Mouse (Mus musculus) E14TG2a.4 (cell line): ENCODE results near the gene Rcan1.
A peak's percentile ranks its signal among the peaks of the same experiment; 100 is the strongest.

Experiments used
- H3K27me3 ChIP-seq: 2 replicates; pipeline ENCODE4 v1.6.1; 2014; ENCODE audit warnings: low read length, control low read depth; ENCODE audit not compliant: insufficient read depth
- H3K36me3 ChIP-seq: 2 replicates; pipeline ENCODE4 v1.6.1; 2014; ENCODE audit warnings: low read length, control low read depth; ENCODE audit not compliant: insufficient read depth
- H3K4me1 ChIP-seq: replicated peaks from 2 replicates; pipeline ENCODE4 v1.6.1; 2014; ENCODE audit warnings: low read depth, low read length, control low read depth
- H3K4me3 ChIP-seq: replicated peaks from 2 replicates; pipeline ENCODE4 v1.5.1; 2014; ENCODE audit warnings: mild to moderate bottlenecking, low read length
- H3K9me3 ChIP-seq: 2 replicates; pipeline ENCODE4 v1.6.1; 2014; ENCODE audit warnings: low read length, control low read depth
- CTCF ChIP-seq: conservative IDR thresholded peaks from 2 replicates; pipeline ENCODE4 v1.5.1; 2014; ENCODE audit warnings: low read length
- NANOG ChIP-seq: IDR thresholded peaks from 2 replicates; pipeline ENCODE4 v1.6.1; 2014; ENCODE audit warnings: borderline replicate concordance, low read length, mixed read lengths
- POU5F1 ChIP-seq: IDR thresholded peaks from 2 replicates; pipeline ENCODE4 v1.6.1; 2014; ENCODE audit warnings: low read length, borderline replicate concordance

Rcan1 gene

GRCm38 (mm10) chr16:92387692-92388091 lies 83.0 kb downstream of the Rcan1 start:
- Histone ChIP-seq H3K36me3 (peaks cover 16% of the 10 kb centered on the region), H3K4me1 (peaks cover 18% of the 10 kb centered on the region), H3K9me3 (no peaks in the 10 kb centered on the region), H3K4me3 (no peak overlapping the region), H3K27me3 (peaks cover 18% of the 10 kb centered on the region; the same call in 1 of the 2 replicates)
- TF ChIP-seq CTCF (no peak), NANOG (no peak), POU5F1 (no peak)

- H3K4me3 ChIP-seq, result no peak overlapping the region
- TF ChIP-seq POU5F1 (no peak), CTCF (peak; percentile 65)
- H3K36me3 ChIP-seq, result no peaks in the 10 kb centered on the region
- H3K9me3 ChIP-seq, result peaks cover 9% of the 10 kb centered on the region
- peaks cover 9% of the 10 kb centered on the region for H3K4me1 ChIP-seq
- H3K27me3 ChIP-seq, result peaks cover 18% of the 10 kb centered on the region; the same call in 1 of the 2 replicates
Observed at GRCm38 (mm10) chr16:92385062-92385461, 85.6 kb downstream of the Rcan1 start.

DNA sequence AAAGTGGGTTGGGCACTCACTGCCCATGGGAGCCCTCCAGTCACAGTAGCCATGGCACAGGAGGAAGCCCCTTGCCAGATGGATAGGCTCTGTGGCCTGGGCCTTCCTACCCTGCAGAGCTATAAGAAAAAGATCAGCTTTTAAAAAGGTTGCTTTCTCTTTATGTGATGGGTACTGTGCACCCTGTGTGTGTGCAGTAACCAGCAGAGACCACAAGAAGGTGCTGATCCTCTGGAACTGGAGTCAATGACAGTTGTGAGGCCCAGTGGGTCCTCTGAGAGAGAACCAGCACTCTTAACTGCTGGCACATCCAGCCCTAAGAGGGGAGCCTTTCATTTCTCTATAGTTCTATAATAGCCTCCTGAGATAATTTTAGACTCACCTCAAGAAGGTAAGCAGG lies 87.3 kb downstream of the Rcan1 start:
- Histone ChIP-seq H3K27me3 (peaks cover 18% of the 10 kb centered on the region; the same call in 1 of the 2 replicates), H3K36me3 (no peaks in the 10 kb centered on the region), H3K4me1 (no peaks in the 10 kb centered on the region), H3K9me3 (peaks cover 9% of the 10 kb centered on the region), H3K4me3 (no peak overlapping the region)
- TF ChIP-seq CTCF (peak; percentile 45), NANOG (no peak), POU5F1 (no peak)

DNA sequence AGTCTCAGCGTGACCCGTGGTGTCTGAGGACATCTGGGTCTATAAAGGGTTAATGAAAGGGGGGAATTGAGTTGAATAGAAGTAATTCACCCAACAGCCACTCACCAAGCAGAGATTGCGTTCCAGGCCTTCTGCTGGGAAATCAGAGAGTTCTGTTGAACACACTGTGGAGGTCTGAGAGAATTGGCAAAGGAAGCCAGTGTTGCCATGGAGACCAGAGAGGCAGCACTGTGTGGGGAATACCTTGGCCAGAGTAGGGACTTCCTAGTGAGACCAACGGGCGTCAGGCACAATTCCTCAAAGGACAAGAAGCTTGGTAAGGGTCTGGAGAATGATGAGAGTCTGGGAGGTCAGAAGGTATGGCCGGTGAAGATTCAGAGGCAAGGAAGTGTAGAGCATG lies 88.2 kb downstream of the Rcan1 start:
- TF ChIP-seq NANOG (no peak), CTCF (no peak), POU5F1 (no peak)
- no peaks in the 10 kb centered on the region for H3K4me1 ChIP-seq
- H3K36me3 ChIP-seq, result no peaks in the 10 kb centered on the region
- H3K9me3 ChIP-seq, result peaks cover 9% of the 10 kb centered on the region
- H3K27me3 ChIP-seq, result peaks cover 13% of the 10 kb centered on the region; the same call in 1 of the 2 replicates
- no peak overlapping the region for H3K4me3 ChIP-seq

DNA sequence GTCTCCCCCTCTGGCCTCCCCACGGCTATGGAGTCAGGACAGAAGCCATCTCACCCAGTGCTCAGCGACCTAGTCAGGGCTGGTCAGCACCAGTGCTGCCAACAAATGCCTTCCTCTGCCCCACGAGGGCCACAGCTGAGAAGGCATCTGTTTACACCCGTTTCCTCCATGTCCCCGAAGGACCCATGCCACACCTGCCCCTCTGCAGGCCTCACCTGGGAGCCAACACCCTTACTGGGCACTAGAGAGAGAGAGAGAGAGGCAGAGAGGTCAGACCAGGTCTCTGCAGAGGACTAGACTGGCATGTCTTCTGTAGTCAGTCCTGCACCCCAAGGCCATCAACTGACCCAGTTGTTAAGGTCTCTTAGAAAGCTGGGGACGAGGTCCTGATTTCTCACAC lies 89.6 kb downstream of the Rcan1 start:
- H3K27me3 ChIP-seq, result peaks cover 5% of the 10 kb centered on the region; the same call in 1 of the 2 replicates
- no peaks in the 10 kb centered on the region for H3K36me3 ChIP-seq
- H3K4me1 ChIP-seq, result no peaks in the 10 kb centered on the region
- peaks cover 9% of the 10 kb centered on the region for H3K9me3 ChIP-seq
- no peak overlapping the region for H3K4me3 ChIP-seq
- TF ChIP-seq CTCF (no peak), NANOG (no peak), POU5F1 (no peak)

GRCm38 (mm10) chr16:92376976-92377375 lies 93.7 kb downstream of the Rcan1 start:
- Histone ChIP-seq H3K4me3 (no peak overlapping the region), H3K9me3 (peaks cover 6% of the 10 kb centered on the region), H3K27me3 (0 out of 2 replicates have a peak, but pooled peaks cover 2% of the 10 kb centered on the region), H3K36me3 (no peaks in the 10 kb centered on the region), H3K4me1 (peaks cover 18% of the 10 kb centered on the region)
- TF ChIP-seq POU5F1, result no peak
- TF ChIP-seq NANOG, result no peak
- no peak for TF ChIP-seq CTCF

- TF ChIP-seq NANOG (no peak), POU5F1 (no peak), CTCF (no peak)
- no peaks in the 10 kb centered on the region for H3K9me3 ChIP-seq
- H3K4me1 ChIP-seq, result peaks cover 44% of the 10 kb centered on the region
- H3K4me3 ChIP-seq, result no peak overlapping the region
- peaks cover 14% of the 10 kb centered on the region; the same call in 1 of the 2 replicates for H3K27me3 ChIP-seq
- H3K36me3 ChIP-seq, result no peaks in the 10 kb centered on the region
Observed at GRCm38 (mm10) chr16:92371623-92372022, 99.0 kb downstream of the Rcan1 start.

DNA sequence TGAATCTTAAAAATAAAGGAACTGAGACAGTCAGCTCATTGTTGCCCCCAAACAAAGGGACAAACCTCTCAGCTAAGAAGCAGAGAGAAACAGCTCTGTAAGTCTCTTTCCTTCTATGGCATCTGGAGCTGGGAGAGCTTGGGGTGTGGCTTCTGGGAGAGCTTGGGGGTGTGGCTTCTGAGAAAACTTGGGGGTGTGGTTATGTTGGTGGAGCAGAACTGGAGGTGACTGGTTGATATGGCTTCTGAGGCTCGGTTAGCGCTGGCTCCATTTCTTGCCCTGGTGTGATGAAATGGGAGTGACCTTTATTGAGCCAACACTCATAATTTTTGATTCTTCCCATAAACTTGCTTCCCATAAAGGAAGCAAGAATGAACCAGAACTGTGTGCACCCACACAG lies 101.4 kb downstream of the Rcan1 start:
- TF ChIP-seq NANOG, result no peak
- no peak for TF ChIP-seq POU5F1
- TF ChIP-seq CTCF, result no peak
- Histone ChIP-seq H3K27me3 (peaks cover 17% of the 10 kb centered on the region; the same call in 1 of the 2 replicates), H3K4me1 (peaks cover 46% of the 10 kb centered on the region), H3K4me3 (no peak overlapping the region), H3K36me3 (no peaks in the 10 kb centered on the region), H3K9me3 (no peaks in the 10 kb centered on the region)

DNA sequence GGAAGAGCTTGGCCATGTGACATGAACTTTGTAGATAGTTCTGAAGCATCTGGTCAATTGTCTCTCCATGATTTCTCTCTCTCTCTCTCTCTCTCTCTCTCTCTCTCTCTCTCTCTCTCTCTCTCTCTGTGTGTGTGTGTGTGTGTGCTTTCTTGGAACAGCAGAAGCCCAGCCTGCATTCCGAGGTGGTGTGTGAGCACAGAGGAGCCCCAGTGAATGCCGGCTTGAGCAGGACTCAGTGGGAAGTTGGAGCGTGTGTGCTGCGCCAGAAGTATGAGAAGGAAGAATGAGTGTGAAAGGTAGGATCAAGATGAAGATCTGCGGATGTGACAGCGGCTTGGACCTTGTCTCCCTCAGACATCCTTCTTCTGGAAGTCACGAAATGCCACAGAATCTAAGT lies 105.2 kb downstream of the Rcan1 start:
- Histone ChIP-seq H3K4me3 (no peak overlapping the region), H3K4me1 (peaks cover 21% of the 10 kb centered on the region), H3K9me3 (no peaks in the 10 kb centered on the region), H3K27me3 (peaks cover 17% of the 10 kb centered on the region), H3K36me3 (no peaks in the 10 kb centered on the region)
- TF ChIP-seq CTCF (no peak), POU5F1 (no peak), NANOG (no peak)
